Mouse (Mus musculus): ENCODE data around the gene Kcmf1.
A peak's percentile ranks its signal among the peaks of the same experiment; 100 is the strongest.

Gene Kcmf1

GRCm38 (mm10) chr6:72899781-72900681 is at the start of gene Kcmf1:
Kcmf1 (minus strand) TSS chr6:72899979.
- peak; percentile 67 for DNase-seq

GRCm38 (mm10) chr6:72949161-72949756 is 49.5 kb upstream of the Kcmf1 start:
- DNase-seq, result no peak

GRCm38 (mm10) chr6:72948392-72948791 is 48.6 kb upstream of the Kcmf1 start:
- no peak for DNase-seq

- DNase-seq, result no peak
Measured at GRCm38 (mm10) chr6:72947960-72948359, 48.2 kb upstream of the Kcmf1 start.

- DNase-seq, result peak; percentile 72
Measured at GRCm38 (mm10) chr6:72940493-72940892, 40.7 kb upstream of the Kcmf1 start.

GRCm38 (mm10) chr6:72937859-72938258 is 38.1 kb upstream of the Kcmf1 start:
- no peak for DNase-seq

GRCm38 (mm10) chr6:72937430-72937829 is 37.7 kb upstream of the Kcmf1 start:
- no peak for DNase-seq

GRCm38 (mm10) chr6:72932955-72933354 is 33.2 kb upstream of the Kcmf1 start:
- DNase-seq, result no peak

GRCm38 (mm10) chr6:72931533-72931932 is 31.8 kb upstream of the Kcmf1 start:
- DNase-seq, result no peak

GRCm38 (mm10) chr6:72929795-72930398 is 30.1 kb upstream of the Kcmf1 start:
- DNase-seq, result no peak

- no peak for DNase-seq
Measured at GRCm38 (mm10) chr6:72926755-72927482, 27.1 kb upstream of the Kcmf1 start.

GRCm38 (mm10) chr6:72926031-72926430 is 26.3 kb upstream of the Kcmf1 start:
- no peak for DNase-seq

- no peak for DNase-seq
Measured at GRCm38 (mm10) chr6:72923381-72923780, 23.6 kb upstream of the Kcmf1 start.

GRCm38 (mm10) chr6:72921081-72921480 is 21.3 kb upstream of the Kcmf1 start:
- DNase-seq, result no peak

- no peak for DNase-seq
Measured at GRCm38 (mm10) chr6:72918510-72919033, 18.8 kb upstream of the Kcmf1 start.

- no peak for DNase-seq
Measured at GRCm38 (mm10) chr6:72916330-72916729, 16.6 kb upstream of the Kcmf1 start.

- DNase-seq, result no peak
Measured at GRCm38 (mm10) chr6:72914087-72914749, 14.4 kb upstream of the Kcmf1 start.

- DNase-seq, result no peak
Measured at GRCm38 (mm10) chr6:72911261-72911660, 11.5 kb upstream of the Kcmf1 start.

GRCm38 (mm10) chr6:72902254-72902990 is 2.6 kb upstream of the Kcmf1 start:
- no peak for DNase-seq

GRCm38 (mm10) chr6:72900952-72901351 is 1.2 kb upstream of the Kcmf1 start:
- DNase-seq, result no peak

GRCm38 (mm10) chr6:72899201-72899780 is 488 bp downstream of the Kcmf1 start:
- DNase-seq, result peak; percentile 66

Data from right cerebral cortex, postnatal 4 days (tissue).